Mouse (Mus musculus) megakaryocyte, embryonic 14.5 days (primary cell): ENCODE data around the gene Osbpl11. TPM values are rescaled to one million over a fixed set of nuclear protein-coding genes. Genes with fewer than 3 reads are reported as not detected.

Experiments
- H3K27me3 ChIP-seq: replicated peaks from 2 replicates; pipeline ENCODE3; 2012; ENCODE audit warnings: inconsistent platforms
- H3K36me3 ChIP-seq: replicated peaks from 2 replicates; pipeline ENCODE3; 2012; ENCODE audit warnings: low read length, inconsistent platforms, mixed read lengths
- H3K4me1 ChIP-seq: 2 replicates; pipeline ENCODE4 v1.6.1; 2012; ENCODE audit warnings: inconsistent platforms
- H3K4me3 ChIP-seq: replicated peaks from 2 replicates; pipeline ENCODE3; 2012; ENCODE audit warnings: moderate library complexity, mild to moderate bottlenecking, inconsistent platforms
- H3K9me3 ChIP-seq: 2 replicates; pipeline ENCODE4 v1.6.1; 2012; ENCODE audit warnings: inconsistent platforms
- FLI1 ChIP-seq: IDR thresholded peaks from 2 replicates; pipeline ENCODE4 v1.6.1; 2012; ENCODE audit warnings: low read length, inconsistent platforms, mixed read lengths
- GATA1 ChIP-seq: IDR thresholded peaks from 3 replicates; pipeline ENCODE4 v1.6.1; 2012; ENCODE audit warnings: mixed read lengths, low read length, inconsistent platforms, borderline replicate concordance
- polyA plus RNA-seq: library from polyadenylated mRNA; stranded (reverse); fragments of >175 nt; gene quantifications from 2 replicates; pipeline ENCODE4 v1.2.3, GENCODE M21; 2012; ENCODE audit warnings: low replicate concordance; ENCODE audit not compliant: insufficient read depth

The Osbpl11 gene
- polyA plus RNA-seq, 1 experiment = 1.1 TPM

DNA sequence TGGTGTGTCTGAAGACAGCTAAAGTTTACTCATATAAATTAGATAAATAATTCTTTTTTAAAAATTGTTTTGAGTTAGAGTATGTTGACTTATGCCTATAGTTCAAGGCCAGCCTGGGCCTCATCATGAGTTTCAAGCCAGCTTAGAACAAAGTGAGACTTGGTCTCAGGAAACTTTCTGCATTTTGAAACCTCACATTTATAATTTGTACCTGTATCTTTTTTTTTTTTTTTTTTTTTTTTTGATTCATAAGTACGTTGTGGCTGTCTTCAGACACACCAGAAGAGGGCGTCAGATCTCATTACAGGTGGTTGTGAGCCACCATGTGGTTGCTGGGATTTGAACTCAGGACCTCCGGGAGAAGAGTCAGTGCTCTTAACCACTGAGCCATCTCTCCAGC, 75.0 kb downstream of the Osbpl11 start:
- TF ChIP-seq GATA1 = no peak
- TF ChIP-seq FLI1 = no peak
- Histone ChIP-seq H3K4me3 (no peak overlapping the region), H3K4me1 (peaks cover 36% of the 10 kb centered on the region), H3K36me3 (peaks cover 14% of the 10 kb centered on the region), H3K9me3 (no peaks in the 10 kb centered on the region), H3K27me3 (no peaks in the 10 kb centered on the region)

DNA sequence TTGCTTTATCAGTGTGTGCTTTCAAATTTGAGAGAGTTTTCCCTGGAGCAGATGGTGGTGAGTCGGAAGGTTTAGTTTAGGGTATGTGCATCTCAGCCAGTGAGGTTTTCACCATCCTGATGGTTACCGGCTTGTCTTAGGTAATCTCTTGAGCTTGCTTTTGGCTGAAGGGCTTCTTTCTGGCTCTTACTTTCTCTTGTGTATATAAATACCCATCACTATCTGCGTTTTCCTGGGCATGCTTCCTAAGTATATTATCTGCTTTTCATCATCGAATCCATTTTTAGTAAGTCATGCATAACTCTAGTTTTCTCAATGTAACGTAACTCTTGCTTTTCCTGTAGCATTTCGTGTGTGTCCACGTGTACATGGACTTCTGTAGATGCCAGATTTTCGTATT, 76.0 kb downstream of the Osbpl11 start:
- Histone ChIP-seq H3K36me3 (peaks cover 24% of the 10 kb centered on the region), H3K27me3 (no peaks in the 10 kb centered on the region), H3K4me3 (no peak overlapping the region), H3K4me1 (peaks cover 36% of the 10 kb centered on the region), H3K9me3 (no peaks in the 10 kb centered on the region)
- TF ChIP-seq FLI1 (no peak), GATA1 (no peak)

DNA sequence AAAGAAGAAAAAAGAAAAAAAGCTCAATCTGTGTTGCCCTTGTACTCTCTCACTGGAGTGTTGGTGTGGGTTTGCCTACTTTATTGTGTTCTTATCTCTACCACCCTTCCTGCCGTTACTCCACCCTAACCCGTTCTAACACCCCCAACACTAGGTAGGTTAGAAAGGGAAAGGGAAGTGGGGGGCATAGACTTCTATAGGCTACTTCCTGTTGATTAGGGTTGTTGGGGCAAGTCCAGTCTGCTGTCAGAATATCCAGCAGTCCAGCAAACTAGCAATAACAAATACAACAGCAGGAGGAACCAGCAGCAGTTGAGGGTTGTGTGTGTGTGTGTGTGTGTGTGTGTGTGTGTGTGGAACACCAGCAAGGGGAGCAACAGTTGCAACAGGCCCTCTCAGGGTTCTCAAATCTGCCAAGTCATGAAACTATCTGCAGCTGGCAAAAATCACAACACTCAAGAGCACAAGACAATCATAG, 76.8 kb downstream of the Osbpl11 start:
- TF ChIP-seq FLI1 = no peak
- peak; percentile 42; the same call in 1 of the 3 replicates for TF ChIP-seq GATA1
- H3K27me3 ChIP-seq = no peaks in the 10 kb centered on the region
- peaks cover 32% of the 10 kb centered on the region for H3K36me3 ChIP-seq
- H3K4me1 ChIP-seq = peaks cover 36% of the 10 kb centered on the region
- no peaks in the 10 kb centered on the region for H3K9me3 ChIP-seq
- H3K4me3 ChIP-seq = peak overlapping the region; percentile 42

DNA sequence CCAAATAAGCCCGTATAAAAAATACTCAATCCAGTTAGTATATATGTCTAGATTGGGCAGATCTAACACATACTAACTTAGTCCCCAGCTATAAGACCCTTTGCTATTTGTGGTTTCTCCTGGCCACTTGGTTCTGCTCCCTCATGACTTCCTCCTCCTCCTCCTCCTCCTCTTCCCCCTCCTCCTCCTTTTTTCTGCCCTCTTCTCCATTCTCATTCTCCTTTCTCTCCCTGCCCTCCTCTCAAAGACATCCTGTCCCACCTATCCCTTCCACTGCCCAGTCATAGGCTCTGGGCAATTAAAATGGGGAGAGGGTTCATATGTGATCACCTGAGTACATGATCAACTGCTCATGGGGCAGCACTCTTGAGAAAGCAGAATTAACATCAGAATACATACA, 77.2 kb downstream of the Osbpl11 start:
- no peak for TF ChIP-seq GATA1
- no peak for TF ChIP-seq FLI1
- Histone ChIP-seq H3K36me3 (peaks cover 37% of the 10 kb centered on the region), H3K4me3 (no peak overlapping the region)

DNA sequence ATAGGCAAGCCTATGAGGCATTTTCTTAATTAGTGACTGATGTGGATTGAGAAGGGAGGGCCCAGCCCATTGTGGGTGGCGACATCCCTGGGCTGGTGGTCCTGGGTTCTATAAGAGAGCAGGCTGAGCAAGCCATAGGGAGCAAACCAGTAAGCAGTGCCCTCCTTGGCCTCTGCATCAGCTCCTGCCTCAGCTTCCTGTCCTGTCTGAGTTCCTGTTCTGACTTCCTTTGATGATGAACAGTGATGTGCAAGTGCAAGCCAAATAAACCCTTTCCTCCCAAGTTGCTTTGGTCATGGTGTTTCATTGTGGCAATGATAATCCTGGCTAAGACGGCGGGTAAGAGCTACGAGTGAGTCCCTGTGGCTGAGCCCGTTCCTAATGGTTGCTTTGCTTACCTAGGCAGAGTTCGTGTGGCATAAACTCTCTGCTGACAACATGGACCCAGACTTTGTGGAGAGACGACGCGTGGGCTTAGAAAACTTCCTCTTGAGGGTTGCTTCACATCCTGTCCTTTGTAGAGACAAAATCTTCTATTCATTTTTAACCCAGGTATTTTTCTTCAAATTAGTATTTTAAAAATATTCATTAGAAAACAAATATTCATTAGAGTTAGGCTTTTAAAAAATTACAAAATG, 82.9 kb downstream of the Osbpl11 start:
- peaks cover 9% of the 10 kb centered on the region for H3K4me1 ChIP-seq
- H3K4me3 ChIP-seq = no peak overlapping the region
- no peaks in the 10 kb centered on the region for H3K9me3 ChIP-seq
- TF ChIP-seq GATA1 (no peak), FLI1 (no peak)
- peaks cover 69% of the 10 kb centered on the region for H3K36me3 ChIP-seq
- H3K27me3 ChIP-seq = no peaks in the 10 kb centered on the region

More for the DNA sequence above, 77.2 kb downstream of the Osbpl11 start:
- Histone ChIP-seq H3K9me3 (no peaks in the 10 kb centered on the region), H3K27me3 (no peaks in the 10 kb centered on the region), H3K4me1 (peaks cover 36% of the 10 kb centered on the region)

DNA sequence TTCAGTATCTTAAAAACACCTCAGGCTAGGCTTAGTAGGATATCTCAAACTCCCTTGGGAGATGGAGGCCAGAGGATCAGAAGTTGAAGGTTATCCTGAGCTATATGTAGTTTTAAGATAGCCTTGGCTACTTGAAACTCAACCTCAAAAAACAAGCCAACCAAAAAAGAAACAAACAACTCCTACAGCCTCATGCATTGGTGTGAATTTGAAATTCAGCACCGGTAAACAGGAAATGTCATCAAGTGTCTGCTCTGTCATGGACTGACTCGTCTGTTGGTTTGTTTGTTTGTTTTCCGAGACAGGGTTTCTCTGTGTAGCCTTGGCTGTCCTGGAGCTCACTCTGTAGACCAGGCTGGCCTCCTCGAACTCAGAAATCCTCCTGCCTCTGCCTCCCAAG, 87.0 kb downstream of the Osbpl11 start:
- Histone ChIP-seq H3K27me3 (no peaks in the 10 kb centered on the region), H3K9me3 (no peaks in the 10 kb centered on the region)
- TF ChIP-seq FLI1 = no peak
- TF ChIP-seq GATA1 = no peak

DNA sequence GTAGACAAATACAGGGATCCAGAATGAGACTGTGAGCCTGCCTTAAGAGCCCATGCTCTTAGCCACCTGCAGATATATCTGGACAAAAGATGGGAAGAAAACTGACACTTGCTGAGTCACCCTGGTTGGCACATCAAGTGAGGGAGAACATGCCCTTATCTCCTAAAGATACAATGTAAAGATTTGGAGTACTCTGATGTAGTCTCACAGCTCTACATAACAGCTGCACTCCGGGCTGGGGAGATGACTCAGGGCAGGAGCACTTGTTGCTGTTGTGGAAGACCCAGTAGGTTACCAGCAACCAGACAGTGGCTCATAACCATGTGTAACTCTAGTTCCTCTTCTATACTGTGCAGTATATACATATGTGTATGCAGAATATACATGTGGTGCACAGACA, 98.2 kb downstream of the Osbpl11 start:
- no peaks in the 10 kb centered on the region for H3K27me3 ChIP-seq
- H3K36me3 ChIP-seq = peaks cover 91% of the 10 kb centered on the region
- H3K9me3 ChIP-seq = no peaks in the 10 kb centered on the region
- TF ChIP-seq FLI1 (no peak), GATA1 (no peak)
- H3K4me1 ChIP-seq = 0 out of 2 replicates have a peak, but pooled peaks cover 3% of the 10 kb centered on the region
- no peak overlapping the region for H3K4me3 ChIP-seq

More for the DNA sequence above, 87.0 kb downstream of the Osbpl11 start:
- H3K4me1 ChIP-seq = peaks cover 9% of the 10 kb centered on the region
- H3K4me3 ChIP-seq = no peak overlapping the region
- H3K36me3 ChIP-seq = peaks cover 63% of the 10 kb centered on the region

DNA sequence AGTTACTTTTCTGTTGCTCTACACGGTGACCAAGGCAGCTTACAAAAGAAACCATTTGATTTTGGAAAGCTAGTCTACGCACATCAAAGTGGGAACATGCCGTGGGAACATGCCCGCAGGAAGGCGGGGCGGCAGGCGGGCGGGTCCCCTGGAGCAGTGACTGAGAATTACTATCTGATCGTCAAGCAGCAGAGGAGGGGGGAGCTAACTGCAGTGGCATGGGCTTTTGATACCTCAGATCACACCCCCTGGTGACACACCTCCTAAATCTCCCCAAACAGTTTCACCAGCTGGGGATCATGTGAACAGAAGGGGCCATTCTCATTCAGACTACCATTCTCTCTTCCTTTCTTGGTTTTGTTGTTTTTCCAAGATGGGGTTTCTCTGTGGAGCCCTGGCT, 103.7 kb downstream of the Osbpl11 start:
- Histone ChIP-seq H3K4me1 (no peaks in the 10 kb centered on the region), H3K4me3 (no peak overlapping the region), H3K27me3 (no peaks in the 10 kb centered on the region), H3K9me3 (peaks cover 9% of the 10 kb centered on the region), H3K36me3 (peaks cover 97% of the 10 kb centered on the region)
- no peak for TF ChIP-seq FLI1
- TF ChIP-seq GATA1 = no peak

DNA sequence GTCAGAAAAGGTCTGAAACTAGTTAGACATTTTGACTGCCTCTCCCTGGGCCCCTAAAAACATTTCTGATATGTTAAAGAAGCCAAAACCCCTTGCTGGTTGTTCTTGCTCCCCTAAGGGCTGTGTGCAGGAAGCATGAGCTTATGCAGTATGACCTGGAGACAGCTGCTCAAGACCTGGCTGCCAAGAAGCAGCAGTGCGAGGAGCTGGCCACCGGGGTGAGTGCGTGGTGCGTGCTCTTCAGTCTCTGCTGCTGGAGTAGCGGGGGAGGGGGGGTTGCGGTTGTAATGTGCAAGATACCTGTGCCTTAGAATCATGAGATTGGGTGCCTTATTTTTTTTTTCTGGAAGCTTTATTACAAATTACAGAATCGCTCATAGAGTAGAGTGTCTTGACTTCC, 105.1 kb downstream of the Osbpl11 start:
- peaks cover 99% of the 10 kb centered on the region for H3K36me3 ChIP-seq
- peaks cover 9% of the 10 kb centered on the region for H3K9me3 ChIP-seq
- TF ChIP-seq GATA1 (no peak), FLI1 (no peak)
- no peak overlapping the region for H3K4me3 ChIP-seq
- H3K27me3 ChIP-seq = no peaks in the 10 kb centered on the region
- H3K4me1 ChIP-seq = no peaks in the 10 kb centered on the region

DNA sequence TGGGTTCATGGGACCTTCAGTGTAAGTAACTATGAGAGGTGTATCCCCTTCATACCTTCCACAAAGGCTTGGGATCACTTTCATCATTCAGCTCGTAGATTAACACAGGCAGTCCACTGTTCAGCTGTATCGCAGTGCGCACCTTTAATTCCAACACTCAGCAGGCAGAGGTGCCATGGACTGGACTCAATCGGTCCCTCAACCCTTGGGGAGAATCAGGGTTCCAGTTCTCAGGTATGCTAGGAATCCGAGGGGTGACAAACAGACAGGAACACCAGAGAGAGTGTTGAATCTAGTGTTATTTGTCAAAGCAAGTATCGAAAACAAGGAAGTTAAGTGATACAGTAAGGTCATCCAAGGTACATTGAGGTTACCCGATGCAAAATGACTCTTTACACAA, 107.4 kb downstream of the Osbpl11 start:
- Histone ChIP-seq H3K4me1 (no peaks in the 10 kb centered on the region), H3K9me3 (peaks cover 9% of the 10 kb centered on the region), H3K27me3 (no peaks in the 10 kb centered on the region), H3K4me3 (no peak overlapping the region), H3K36me3 (peaks cover 99% of the 10 kb centered on the region)
- TF ChIP-seq FLI1 = no peak
- TF ChIP-seq GATA1 = no peak

Other genes starting within 250 kb of the Osbpl11 start
- gene Iqcg, start 128.9 kb upstream of the Osbpl11 start, polyA plus RNA-seq = 3.3 TPM in 1 of 2 replicates, not detected in the other
- gene Rpl35a, start 128.6 kb upstream of the Osbpl11 start, polyA plus RNA-seq = 18.9 and 136 TPM in 2 replicates
- gene Lmln, start 122.5 kb upstream of the Osbpl11 start, polyA plus RNA-seq = 0.02 TPM in 1 of 2 replicates, not detected in the other
- gene Snx4, start 66.4 kb downstream of the Osbpl11 start, polyA plus RNA-seq = 12.1 and 22.9 TPM in 2 replicates
- 0.32 and 0.62 TPM in 2 replicates for gene Zfp148, start 195.8 kb downstream of the Osbpl11 start, polyA plus RNA-seq